Mouse (Mus musculus): ENCODE results near the gene Hpcal1. TPM values are rescaled to one million over a fixed set of nuclear protein-coding genes. Genes with fewer than 3 reads are reported as not detected.

Gene Hpcal1
- polyA plus RNA-seq, 1 experiment, result 169 TPM

DNA sequence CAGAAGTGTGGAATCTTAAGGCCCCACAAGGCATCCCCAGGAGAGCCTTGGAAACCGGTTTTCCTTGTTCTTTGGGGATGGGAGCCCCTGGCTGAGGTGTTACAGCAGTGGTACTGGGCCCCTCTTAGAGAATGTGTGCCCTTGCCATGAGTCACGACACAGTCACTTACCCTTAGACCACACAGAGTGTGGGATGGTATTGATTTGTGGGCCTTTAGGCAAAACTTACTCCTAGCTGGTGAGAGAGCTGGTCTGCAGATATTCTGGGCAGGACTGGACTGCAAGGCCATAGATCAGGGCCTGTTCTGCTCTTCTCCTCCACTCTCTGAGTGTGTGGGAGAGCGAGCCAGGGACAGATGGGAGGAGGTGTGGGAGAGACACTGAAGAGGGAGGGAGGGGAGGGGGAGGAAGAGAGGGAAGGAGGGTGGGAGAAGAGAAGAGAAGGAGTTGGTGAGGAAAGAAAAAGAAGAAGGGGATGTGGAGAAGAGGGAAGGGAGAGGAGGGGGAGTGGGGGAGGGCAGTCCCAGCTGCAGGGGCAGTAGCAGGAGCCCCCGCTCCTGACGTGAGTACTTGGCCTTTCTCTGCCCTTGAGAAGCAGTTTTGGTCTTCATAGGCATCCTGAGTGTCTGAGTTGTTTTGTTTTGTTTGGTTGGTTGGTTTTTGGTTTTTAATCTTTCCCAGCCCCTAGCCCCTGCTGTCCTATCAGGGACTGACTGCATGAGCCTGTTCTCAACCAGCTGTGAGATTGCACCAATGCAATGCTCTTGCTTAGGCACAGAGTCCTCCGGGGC, 42.7 kb downstream of the Hpcal1 start:
- Histone ChIP-seq H3K4me3 (ENCODE audit: insufficient read depth, low read length) (no peak overlapping the region), H3K27ac (ENCODE audit: insufficient read depth, low read depth, low read length) (no peak overlapping the region), H3K4me1 (ENCODE audit: control insufficient read depth, insufficient read depth, low read length) (peaks cover 2% of the 10 kb centered on the region; the same call in 1 of the 2 replicates)
- TF ChIP-seq POLR2A (IDR thresholded peaks at IDR 0.05; ENCODE audit: borderline replicate concordance, low read depth, low read length), result no peak
- no peak for TF ChIP-seq CTCF (IDR thresholded peaks at IDR 0.05; ENCODE audit: low read depth, low read length)

DNA sequence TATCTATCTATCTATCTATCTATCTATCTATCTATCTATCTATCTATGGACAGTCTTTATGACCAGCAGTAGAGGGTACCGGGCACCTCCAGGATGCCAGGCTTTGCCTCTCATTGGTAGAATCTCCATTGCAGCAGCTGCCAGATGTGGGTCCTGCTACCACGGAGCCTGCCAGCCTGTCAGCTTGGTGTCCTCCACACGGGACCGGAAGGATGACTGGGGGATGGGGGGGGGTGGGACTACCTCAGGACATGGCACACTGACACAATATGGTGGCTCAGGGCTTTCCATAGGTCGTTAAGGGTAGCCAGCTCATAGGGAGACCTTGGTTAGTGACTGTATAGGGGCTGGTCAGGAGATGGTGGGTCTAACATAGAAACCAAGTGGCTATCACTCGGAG, 45.7 kb downstream of the Hpcal1 start:
- TF ChIP-seq POLR2A (IDR thresholded peaks at IDR 0.05; ENCODE audit: borderline replicate concordance, low read depth, low read length) (no peak), CTCF (IDR thresholded peaks at IDR 0.05; ENCODE audit: low read depth, low read length) (no peak)
- Histone ChIP-seq H3K4me3 (ENCODE audit: insufficient read depth, low read length) (no peak overlapping the region), H3K27ac (ENCODE audit: insufficient read depth, low read depth, low read length) (no peak overlapping the region), H3K4me1 (ENCODE audit: control insufficient read depth, insufficient read depth, low read length) (peaks cover 13% of the 10 kb centered on the region)

DNA sequence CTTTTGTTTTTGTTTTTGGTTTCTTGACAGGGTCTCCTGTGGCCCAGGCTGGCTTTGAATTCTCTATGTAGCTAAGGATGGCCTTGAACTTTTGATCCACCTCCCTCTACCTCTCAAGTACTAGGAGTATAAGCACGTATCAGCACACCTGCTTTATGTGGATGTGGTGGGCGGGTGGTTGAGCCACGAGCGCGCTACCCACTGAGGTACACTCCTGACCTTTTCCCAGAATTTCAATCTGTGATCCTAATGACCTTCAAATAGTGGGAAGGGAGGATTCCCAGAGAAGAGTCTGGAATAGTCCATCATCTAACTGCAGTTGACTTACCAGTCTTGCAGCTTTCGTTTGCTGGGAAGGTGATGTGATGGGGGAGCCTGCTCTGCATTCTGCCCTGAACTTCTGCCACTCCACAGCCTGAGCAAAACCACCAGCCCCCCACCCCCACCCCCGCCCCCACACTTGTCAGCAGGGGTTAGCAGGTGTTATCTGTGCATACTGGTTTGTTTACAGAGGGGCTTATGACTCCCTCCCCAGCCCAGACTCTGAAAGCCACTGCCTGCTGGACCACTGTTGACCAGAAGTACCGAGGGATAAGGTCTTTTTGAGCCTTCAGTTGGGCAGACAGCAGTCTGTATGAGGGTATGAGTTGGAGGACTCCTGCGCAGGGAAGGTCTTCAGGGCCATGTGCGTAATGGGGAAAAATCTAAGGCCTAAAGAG, 46.4 kb downstream of the Hpcal1 start:
- TF ChIP-seq POLR2A (IDR thresholded peaks at IDR 0.05; ENCODE audit: borderline replicate concordance, low read depth, low read length) (no peak), CTCF (IDR thresholded peaks at IDR 0.05; ENCODE audit: low read depth, low read length) (no peak)
- Histone ChIP-seq H3K4me1 (ENCODE audit: control insufficient read depth, insufficient read depth, low read length) (peaks cover 19% of the 10 kb centered on the region), H3K4me3 (ENCODE audit: insufficient read depth, low read length) (no peak overlapping the region), H3K27ac (ENCODE audit: insufficient read depth, low read depth, low read length) (no peak overlapping the region)

DNA sequence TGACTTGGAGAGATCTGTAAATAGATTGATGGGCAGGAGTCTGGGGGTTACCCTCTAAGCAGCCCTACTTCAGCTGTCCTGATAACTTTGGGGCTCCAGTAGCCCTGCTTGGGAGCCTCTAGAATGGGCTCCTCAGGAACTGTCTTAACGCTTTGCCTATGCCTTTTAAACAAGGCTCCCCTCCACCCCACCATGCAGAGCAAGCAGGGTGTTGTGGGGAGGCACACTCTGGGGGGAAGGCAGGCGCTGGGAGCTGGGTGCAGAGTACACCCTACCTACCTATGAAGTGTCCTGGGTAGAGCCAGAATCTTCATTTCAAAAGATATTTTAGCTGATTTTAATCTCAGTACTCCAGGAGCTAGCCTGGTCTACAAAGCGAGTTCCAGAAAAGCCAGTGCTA, 47.2 kb downstream of the Hpcal1 start:
- Histone ChIP-seq H3K4me1 (ENCODE audit: control insufficient read depth, insufficient read depth, low read length) (peaks cover 23% of the 10 kb centered on the region), H3K27ac (ENCODE audit: insufficient read depth, low read depth, low read length) (no peak overlapping the region), H3K4me3 (ENCODE audit: insufficient read depth, low read length) (no peak overlapping the region)
- TF ChIP-seq POLR2A (IDR thresholded peaks at IDR 0.05; ENCODE audit: borderline replicate concordance, low read depth, low read length) (no peak), CTCF (IDR thresholded peaks at IDR 0.05; ENCODE audit: low read depth, low read length) (no peak)

DNA sequence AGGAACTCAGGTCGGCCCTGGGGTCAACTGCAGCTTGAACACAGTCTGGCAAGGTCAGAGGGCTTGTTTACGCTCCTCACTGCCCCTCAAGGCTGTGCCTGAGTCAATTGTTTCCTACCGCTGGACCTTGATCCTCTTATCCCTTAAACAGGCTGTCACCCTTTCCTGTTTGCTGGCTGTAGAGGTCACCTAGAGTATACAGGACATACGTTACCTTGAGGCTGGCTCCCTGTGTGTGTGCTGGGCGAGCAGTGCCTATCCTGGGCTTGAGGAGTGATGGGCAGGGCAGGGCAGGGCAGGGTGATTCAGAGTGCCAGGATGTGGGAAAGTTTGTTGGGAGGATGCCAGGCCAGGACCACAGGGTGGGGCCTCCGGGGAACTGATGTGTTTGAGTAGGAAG, 47.8 kb downstream of the Hpcal1 start:
- H3K4me3 ChIP-seq (ENCODE audit: insufficient read depth, low read length), result no peak overlapping the region
- H3K4me1 ChIP-seq (ENCODE audit: control insufficient read depth, insufficient read depth, low read length), result peaks cover 26% of the 10 kb centered on the region
- TF ChIP-seq POLR2A (IDR thresholded peaks at IDR 0.05; ENCODE audit: borderline replicate concordance, low read depth, low read length), result no peak
- no peak for TF ChIP-seq CTCF (IDR thresholded peaks at IDR 0.05; ENCODE audit: low read depth, low read length)

DNA sequence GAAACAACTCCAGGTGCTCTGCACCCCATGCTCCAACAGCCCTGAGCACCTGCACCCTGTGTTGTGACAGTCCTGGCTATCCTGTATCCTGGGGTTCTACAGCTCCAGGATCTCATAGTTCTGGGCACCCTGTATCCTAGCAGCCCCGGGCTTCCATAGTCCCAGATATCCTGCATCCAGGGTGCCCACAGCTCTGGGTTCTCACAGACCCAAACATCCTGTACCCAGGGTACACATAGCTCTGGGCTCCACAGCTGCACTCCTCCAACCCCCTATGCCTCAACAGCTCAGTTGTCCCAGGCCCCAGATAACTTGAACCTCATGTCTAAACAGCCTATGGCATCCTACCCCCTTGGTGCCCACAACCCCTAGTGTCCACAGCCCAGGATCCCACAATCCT, 49.6 kb downstream of the Hpcal1 start:
- Histone ChIP-seq H3K4me3 (ENCODE audit: insufficient read depth, low read length) (no peak overlapping the region), H3K4me1 (ENCODE audit: control insufficient read depth, insufficient read depth, low read length) (peaks cover 26% of the 10 kb centered on the region), H3K27ac (ENCODE audit: insufficient read depth, low read depth, low read length) (no peak overlapping the region)
- TF ChIP-seq POLR2A (IDR thresholded peaks at IDR 0.05; ENCODE audit: borderline replicate concordance, low read depth, low read length) (no peak), CTCF (IDR thresholded peaks at IDR 0.05; ENCODE audit: low read depth, low read length) (no peak)

More for the DNA sequence above, 47.8 kb downstream of the Hpcal1 start:
- no peak overlapping the region for H3K27ac ChIP-seq (ENCODE audit: insufficient read depth, low read depth, low read length)

DNA sequence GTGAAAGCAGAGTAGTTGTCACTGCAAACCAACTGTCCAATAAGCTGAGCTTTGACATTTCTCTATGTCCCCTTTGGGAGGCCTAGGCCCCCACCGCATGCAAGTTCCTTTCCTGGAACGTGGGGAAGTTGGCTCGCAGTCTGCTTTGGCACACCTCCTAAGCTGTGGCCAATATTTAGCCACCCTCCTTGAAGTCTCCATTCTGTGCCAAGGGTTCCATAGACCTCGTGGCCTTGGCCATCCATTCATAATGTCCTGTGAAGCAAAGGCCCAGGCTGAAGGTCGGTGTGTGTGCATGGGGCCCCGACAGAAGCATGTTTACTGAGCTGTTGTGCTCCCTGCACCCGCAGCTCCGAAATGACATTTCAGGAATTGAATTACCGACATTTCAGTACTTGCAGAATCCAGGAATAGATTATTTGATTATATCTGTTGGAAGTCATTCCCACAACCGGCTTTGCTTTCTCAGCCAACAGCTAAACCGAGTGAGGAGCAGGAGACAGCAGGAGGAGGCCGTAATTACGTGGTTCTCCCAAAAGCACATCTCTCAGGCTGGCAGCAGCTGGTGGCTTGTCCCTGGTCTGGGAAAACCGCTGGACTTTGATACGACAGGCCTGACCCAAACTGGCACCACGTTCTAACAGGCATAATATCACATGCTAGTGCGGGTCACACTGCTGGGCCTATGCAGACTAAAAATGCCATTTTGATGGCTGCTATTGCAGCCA, 51.1 kb downstream of the Hpcal1 start:
- TF ChIP-seq CTCF (IDR thresholded peaks at IDR 0.05; ENCODE audit: low read depth, low read length) (no peak), POLR2A (IDR thresholded peaks at IDR 0.05; ENCODE audit: borderline replicate concordance, low read depth, low read length) (no peak)
- Histone ChIP-seq H3K27ac (ENCODE audit: insufficient read depth, low read depth, low read length) (no peak overlapping the region), H3K4me1 (ENCODE audit: control insufficient read depth, insufficient read depth, low read length) (peaks cover 39% of the 10 kb centered on the region), H3K4me3 (ENCODE audit: insufficient read depth, low read length) (no peak overlapping the region)

DNA sequence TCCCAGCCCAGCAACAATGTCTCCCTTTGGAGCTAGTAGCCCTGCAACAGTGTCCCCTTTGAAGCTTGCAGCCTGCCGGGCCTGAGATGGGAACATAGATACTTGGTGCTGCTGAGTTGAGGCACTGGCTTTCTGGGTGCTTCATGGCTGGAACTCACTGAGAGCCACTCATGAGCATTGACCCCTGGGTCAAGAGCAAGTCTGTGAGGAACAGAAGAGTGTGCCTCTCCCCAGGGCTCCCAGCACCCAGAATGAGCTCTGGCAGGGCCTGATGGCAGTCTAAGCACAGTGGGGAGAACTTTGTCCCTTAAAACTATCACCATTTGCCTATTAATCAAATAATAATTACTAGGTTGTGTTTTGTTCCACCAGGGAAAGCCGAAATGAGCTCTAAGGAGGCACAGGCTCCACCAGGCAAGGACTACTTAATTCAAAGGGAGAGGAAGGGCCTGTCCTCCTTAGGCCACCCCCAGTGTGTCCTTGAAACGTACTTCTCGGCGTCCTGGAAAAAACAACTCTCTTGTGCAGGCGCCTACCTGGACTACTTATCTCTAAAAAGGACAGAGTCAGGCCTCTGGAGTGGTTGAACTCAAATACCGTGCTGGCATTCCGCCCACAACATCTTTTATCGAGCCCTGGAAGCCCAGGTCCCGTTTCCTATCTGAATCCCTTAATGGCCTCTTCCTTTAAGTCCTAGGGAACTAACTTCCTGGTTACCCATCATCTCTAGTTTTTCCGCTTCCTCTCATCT, 52.1 kb downstream of the Hpcal1 start:
- Histone ChIP-seq H3K27ac (ENCODE audit: insufficient read depth, low read depth, low read length) (no peak overlapping the region), H3K4me1 (ENCODE audit: control insufficient read depth, insufficient read depth, low read length) (peaks cover 47% of the 10 kb centered on the region), H3K4me3 (ENCODE audit: insufficient read depth, low read length) (no peak overlapping the region)
- TF ChIP-seq CTCF (IDR thresholded peaks at IDR 0.05; ENCODE audit: low read depth, low read length) (no peak), POLR2A (IDR thresholded peaks at IDR 0.05; ENCODE audit: borderline replicate concordance, low read depth, low read length) (no peak)

DNA sequence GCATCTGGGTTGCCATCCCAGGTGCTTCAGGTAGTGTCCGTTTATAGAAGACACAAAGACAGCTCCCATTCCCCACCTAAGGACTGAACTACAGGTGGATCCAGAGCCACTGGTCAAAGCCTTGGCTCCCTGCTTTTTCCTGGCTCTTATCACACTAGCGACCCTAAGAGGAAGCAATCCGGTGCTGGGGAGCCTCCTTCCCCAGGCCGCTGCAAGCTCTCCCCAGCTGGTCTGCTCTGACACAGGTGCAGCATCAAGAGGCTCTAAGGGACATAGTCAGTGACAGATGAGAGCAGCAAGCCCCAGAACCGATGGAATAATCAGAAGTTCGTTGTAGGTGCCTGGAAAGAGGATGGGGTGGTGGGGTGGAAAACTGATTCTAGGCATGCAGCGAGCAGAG, 54.8 kb downstream of the Hpcal1 start:
- Histone ChIP-seq H3K4me3 (ENCODE audit: insufficient read depth, low read length) (no peak overlapping the region), H3K4me1 (ENCODE audit: control insufficient read depth, insufficient read depth, low read length) (peaks cover 61% of the 10 kb centered on the region), H3K27ac (ENCODE audit: insufficient read depth, low read depth, low read length) (no peak overlapping the region)
- TF ChIP-seq CTCF (IDR thresholded peaks at IDR 0.05; ENCODE audit: low read depth, low read length), result no peak
- no peak for TF ChIP-seq POLR2A (IDR thresholded peaks at IDR 0.05; ENCODE audit: borderline replicate concordance, low read depth, low read length)

Measured in bone marrow macrophage, adult 2 months (primary cell).